Mouse (Mus musculus) kidney, adult 2 months (tissue): Measurements from ENCODE around the gene Lrmda.

Source experiments
- CTCF ChIP-seq: fragments of 200-500 bp; conservative IDR thresholded peaks from 2 replicates; pipeline ENCODE4 v1.5.1; 2011; ENCODE audit warnings: low read depth, mild to moderate bottlenecking, control low read depth, low read length, moderate library complexity, mixed read lengths; ENCODE audit not compliant: insufficient read depth, insufficient read length
- POLR2A ChIP-seq: fragments of 200-500 bp; IDR thresholded peaks from one replicate; pipeline ENCODE4 v1.6.1; 2011; ENCODE audit warnings: low read depth, low read length, control low read depth

GRCm38 (mm10) chr14:22410826-22411225, 391.3 kb downstream of the Lrmda start:
- TF ChIP-seq CTCF (no peak), POLR2A (no peak)
